Mouse (Mus musculus) small intestine, adult 2 months (tissue): ENCODE measurements around the gene Pdzd7. TPM values are rescaled to one million over a fixed set of nuclear protein-coding genes. Genes with fewer than 3 reads are reported as not detected.

ENCODE experiments used
- H3K27ac ChIP-seq: fragments of 200-500 bp; 2 replicates; pipeline ENCODE4 v1.5.1; 2012; ENCODE audit warnings: low read depth, low read length, control low read depth, inconsistent platforms; ENCODE audit not compliant: insufficient read depth
- H3K27me3 ChIP-seq: fragments of 200-500 bp; 2 replicates; pipeline ENCODE4 v1.6.1; 2012; ENCODE audit warnings: mild to moderate bottlenecking, moderate library complexity, low read length, inconsistent platforms; ENCODE audit not compliant: control insufficient read depth, insufficient read depth
- H3K36me3 ChIP-seq: fragments of 200-500 bp; 2 replicates; pipeline ENCODE4 v1.6.1; 2012; ENCODE audit warnings: mild to moderate bottlenecking, low read length, control low read depth, inconsistent platforms; ENCODE audit not compliant: control insufficient read depth, insufficient read depth
- H3K4me1 ChIP-seq: fragments of 200-500 bp; 2 replicates; pipeline ENCODE4 v1.6.1; 2012; ENCODE audit warnings: low read length, inconsistent platforms, mixed read lengths; ENCODE audit not compliant: control insufficient read depth, insufficient read depth, insufficient read length
- H3K4me3 ChIP-seq: fragments of 200-500 bp; 2 replicates; pipeline ENCODE4 v1.5.1; 2012; ENCODE audit warnings: low read depth, mild to moderate bottlenecking, control low read depth, inconsistent platforms, low read length, moderate library complexity
- CTCF ChIP-seq: fragments of 200-500 bp; IDR thresholded peaks from 2 replicates; pipeline ENCODE4 v1.5.1; 2012; ENCODE audit warnings: low read depth, mild to moderate bottlenecking, control low read depth, inconsistent platforms, low read length, moderate library complexity, mixed read lengths; ENCODE audit not compliant: insufficient replicate concordance, insufficient read length; ENCODE audit errors: extremely low read depth
- POLR2A ChIP-seq: fragments of 200-500 bp; IDR thresholded peaks from 2 replicates; pipeline ENCODE4 v1.6.1; 2012; ENCODE audit warnings: low read depth, mild to moderate bottlenecking, control low read depth, inconsistent platforms, low read length, moderate library complexity
- WGBS: fragments of 180-500 bp; shearing (Covaris S2); methylation state at CpG from one replicate; pipeline ENCODE4 v1.1.7; 2018; 5-methylcytosine and 5-hydroxymethylcytosine counted together
- polyA plus RNA-seq: library from polyadenylated mRNA; depleted of rRNA; stranded (reverse); fragments of >200 nt; gene quantifications from 2 replicates; pipeline ENCODE4 v1.2.3, GENCODE M21; 2012

Pdzd7 gene
- polyA plus RNA-seq, 1 experiment: 0.29 TPM

GRCm38 (mm10) chr19:45048644-45049365, 3.3 kb upstream of the Pdzd7 start:
- Histone ChIP-seq H3K4me3 (peak overlapping the region; percentile 68), H3K36me3 (0 out of 2 replicates have a peak, but pooled peaks cover 1% of the 10 kb centered on the region), H3K4me1 (peaks cover 6% of the 10 kb centered on the region), H3K27ac (peak overlapping the region; percentile 82), H3K27me3 (no peaks in the 10 kb centered on the region)
- 79% methylated on average over 12 of the region's 12 CpGs for WGBS
- TF ChIP-seq POLR2A (no peak), CTCF (no peak)

- peak overlapping the region; percentile 82 for H3K27ac ChIP-seq
- TF ChIP-seq POLR2A (no peak), CTCF (no peak)
- WGBS: 15% methylated on average over 11 of the region's 11 CpGs
- H3K4me3 ChIP-seq: peak overlapping the region; percentile 68
- H3K36me3 ChIP-seq: no peaks in the 10 kb centered on the region
- peaks cover 6% of the 10 kb centered on the region for H3K4me1 ChIP-seq
- H3K27me3 ChIP-seq: no peaks in the 10 kb centered on the region
Measured at GRCm38 (mm10) chr19:45047935-45048643, 2.6 kb upstream of the Pdzd7 start.

GRCm38 (mm10) chr19:45047417-45047934, 2.0 kb upstream of the Pdzd7 start, which contains the start of gene Sfxn3:
Gene Sfxn3, plus strand, starts transcription at chr19:45047503.
- TF ChIP-seq CTCF (no peak; the same call in none of the 2 replicates), POLR2A (no peak)
- Histone ChIP-seq H3K27me3 (no peaks in the 10 kb centered on the region), H3K27ac (peak within 1 kb of the TSS; percentile 82), H3K4me1 (peaks cover 7% of the 10 kb centered on the region), H3K36me3 (no peaks in the 10 kb centered on the region), H3K4me3 (peak within 1 kb of the TSS; percentile 68)
- WGBS: under 1% methylated on average over 26 of the region's 26 CpGs

GRCm38 (mm10) chr19:45046523-45047321, 1.2 kb upstream of the Pdzd7 start:
- Histone ChIP-seq H3K4me1 (peaks cover 7% of the 10 kb centered on the region), H3K36me3 (no peaks in the 10 kb centered on the region), H3K27me3 (no peaks in the 10 kb centered on the region), H3K4me3 (peak overlapping the region; percentile 68), H3K27ac (peak overlapping the region; percentile 82)
- WGBS: 1% methylated on average over 34 of the region's 34 CpGs
- TF ChIP-seq CTCF (no peak), POLR2A (no peak)

GRCm38 (mm10) chr19:45045236-45045635, 281 bp downstream of the Pdzd7 start:
- no peak for TF ChIP-seq CTCF
- TF ChIP-seq POLR2A: no peak
- WGBS: 77% methylated on average over 15 of the region's 15 CpGs

GRCm38 (mm10) chr19:45044389-45044927, 1.1 kb downstream of the Pdzd7 start:
- TF ChIP-seq CTCF: no peak
- TF ChIP-seq POLR2A: no peak

More at GRCm38 (mm10) chr19:45045236-45045635, 281 bp downstream of the Pdzd7 start:
- Histone ChIP-seq H3K4me3 (no peak overlapping the region), H3K27me3 (no peaks in the 10 kb centered on the region), H3K36me3 (no peaks in the 10 kb centered on the region), H3K4me1 (peaks cover 7% of the 10 kb centered on the region), H3K27ac (no peak overlapping the region)

More at GRCm38 (mm10) chr19:45044389-45044927, 1.1 kb downstream of the Pdzd7 start:
- H3K4me1 ChIP-seq: peaks cover 7% of the 10 kb centered on the region
- H3K27me3 ChIP-seq: no peaks in the 10 kb centered on the region
- H3K27ac ChIP-seq: no peak overlapping the region
- 79% methylated on average over 11 of the region's 11 CpGs for WGBS
- no peaks in the 10 kb centered on the region for H3K36me3 ChIP-seq
- no peak overlapping the region for H3K4me3 ChIP-seq
